Mouse (Mus musculus): ENCODE measurements around the gene Cst9. TPM values are rescaled to one million over a fixed set of nuclear protein-coding genes. Genes with fewer than 3 reads are reported as not detected.

Gene Cst9
- not detected in 2 replicates for polyA plus RNA-seq (2012; rRNA removed)

- TF ChIP-seq CTCF (IDR thresholded peaks at IDR 0.05; ENCODE audit: borderline replicate concordance, extremely low read depth, insufficient read depth, insufficient read length) (no peak), POLR2A (IDR thresholded peaks at IDR 0.05; ENCODE audit: borderline replicate concordance, extremely low read depth, insufficient read depth, insufficient read length, poor library complexity, severe bottlenecking) (no peak)
- no peak for DNase-seq (ENCODE audit: low read depth)
These were observed at the start of gene Cst9 for GRCm38 (mm10) chr2:148834912-148835311. Cst9 (plus strand) TSS chr2:148835147.

GRCm38 (mm10) chr2:148789142-148789541, 45.8 kb upstream of the Cst9 start, which contains the start of gene Cst12:
Cst12 (plus strand) TSS chr2:148789361.
- TF ChIP-seq POLR2A (IDR thresholded peaks at IDR 0.05; ENCODE audit: borderline replicate concordance, extremely low read depth, insufficient read depth, insufficient read length, poor library complexity, severe bottlenecking) (no peak), CTCF (IDR thresholded peaks at IDR 0.05; ENCODE audit: borderline replicate concordance, extremely low read depth, insufficient read depth, insufficient read length) (no peak)
- no peak for DNase-seq (ENCODE audit: low read depth)

- TF ChIP-seq CTCF (IDR thresholded peaks at IDR 0.05; ENCODE audit: borderline replicate concordance, extremely low read depth, insufficient read depth, insufficient read length) (no peak), POLR2A (IDR thresholded peaks at IDR 0.05; ENCODE audit: borderline replicate concordance, extremely low read depth, insufficient read depth, insufficient read length, poor library complexity, severe bottlenecking) (no peak)
- DNase-seq (ENCODE audit: low read depth), result no peak
These were observed 36.5 kb upstream of the Cst9 start, which contains the start of gene Cst8 for GRCm38 (mm10) chr2:148798485-148798884. Cst8 (plus strand) TSS chr2:148798785.

GRCm38 (mm10) chr2:148801491-148801921, 33.4 kb upstream of the Cst9 start:
- TF ChIP-seq CTCF (IDR thresholded peaks at IDR 0.05; ENCODE audit: borderline replicate concordance, extremely low read depth, insufficient read depth, insufficient read length), result no peak
- TF ChIP-seq POLR2A (IDR thresholded peaks at IDR 0.05; ENCODE audit: borderline replicate concordance, extremely low read depth, insufficient read depth, insufficient read length, poor library complexity, severe bottlenecking), result no peak
- no peak for DNase-seq (ENCODE audit: low read depth)

GRCm38 (mm10) chr2:148806696-148807095, 28.3 kb upstream of the Cst9 start:
- no peak for DNase-seq (ENCODE audit: low read depth)
- no peak for TF ChIP-seq POLR2A (IDR thresholded peaks at IDR 0.05; ENCODE audit: borderline replicate concordance, extremely low read depth, insufficient read depth, insufficient read length, poor library complexity, severe bottlenecking)
- no peak for TF ChIP-seq CTCF (IDR thresholded peaks at IDR 0.05; ENCODE audit: borderline replicate concordance, extremely low read depth, insufficient read depth, insufficient read length)

- TF ChIP-seq POLR2A (IDR thresholded peaks at IDR 0.05; ENCODE audit: borderline replicate concordance, extremely low read depth, insufficient read depth, insufficient read length, poor library complexity, severe bottlenecking), result no peak
- TF ChIP-seq CTCF (IDR thresholded peaks at IDR 0.05; ENCODE audit: borderline replicate concordance, extremely low read depth, insufficient read depth, insufficient read length), result no peak
- no peak for DNase-seq (ENCODE audit: low read depth)
These were observed 15.0 kb upstream of the Cst9 start, which contains the start of gene Cst13 for GRCm38 (mm10) chr2:148819909-148820308. Cst13 (plus strand) TSS chr2:148820081.

GRCm38 (mm10) chr2:148825986-148826385, 9.0 kb upstream of the Cst9 start:
- no peak for DNase-seq (ENCODE audit: low read depth)
- TF ChIP-seq POLR2A (IDR thresholded peaks at IDR 0.05; ENCODE audit: borderline replicate concordance, extremely low read depth, insufficient read depth, insufficient read length, poor library complexity, severe bottlenecking), result no peak
- no peak for TF ChIP-seq CTCF (IDR thresholded peaks at IDR 0.05; ENCODE audit: borderline replicate concordance, extremely low read depth, insufficient read depth, insufficient read length)

- no peak for DNase-seq (ENCODE audit: low read depth)
- TF ChIP-seq POLR2A (IDR thresholded peaks at IDR 0.05; ENCODE audit: borderline replicate concordance, extremely low read depth, insufficient read depth, insufficient read length, poor library complexity, severe bottlenecking) (no peak), CTCF (IDR thresholded peaks at IDR 0.05; ENCODE audit: borderline replicate concordance, extremely low read depth, insufficient read depth, insufficient read length) (no peak)
These were observed 3.3 kb downstream of the Cst9 start for GRCm38 (mm10) chr2:148838075-148838777.

GRCm38 (mm10) chr2:148839224-148839623, 4.3 kb downstream of the Cst9 start:
- TF ChIP-seq CTCF (IDR thresholded peaks at IDR 0.05; ENCODE audit: borderline replicate concordance, extremely low read depth, insufficient read depth, insufficient read length) (no peak), POLR2A (IDR thresholded peaks at IDR 0.05; ENCODE audit: borderline replicate concordance, extremely low read depth, insufficient read depth, insufficient read length, poor library complexity, severe bottlenecking) (no peak)
- DNase-seq (ENCODE audit: low read depth), result no peak

GRCm38 (mm10) chr2:148851116-148851906, 16.4 kb downstream of the Cst9 start:
- TF ChIP-seq POLR2A (IDR thresholded peaks at IDR 0.05; ENCODE audit: borderline replicate concordance, extremely low read depth, insufficient read depth, insufficient read length, poor library complexity, severe bottlenecking) (no peak), CTCF (IDR thresholded peaks at IDR 0.05; ENCODE audit: borderline replicate concordance, extremely low read depth, insufficient read depth, insufficient read length) (peak; percentile 69)
- DNase-seq (ENCODE audit: low read depth), result peak; percentile 81

- TF ChIP-seq CTCF (IDR thresholded peaks at IDR 0.05; ENCODE audit: borderline replicate concordance, extremely low read depth, insufficient read depth, insufficient read length), result no peak
- no peak for TF ChIP-seq POLR2A (IDR thresholded peaks at IDR 0.05; ENCODE audit: borderline replicate concordance, extremely low read depth, insufficient read depth, insufficient read length, poor library complexity, severe bottlenecking)
- no peak for DNase-seq (ENCODE audit: low read depth)
These were observed 21.9 kb downstream of the Cst9 start for GRCm38 (mm10) chr2:148856630-148857400.

All from brain, embryonic 14.5 days (tissue).